Mouse (Mus musculus) forebrain, embryonic 14.5 days (tissue): ENCODE measurements at regions not wholly inside any gene's neighbourhood (a gene's known extent, or its start where the extent isn't known, plus 50 kb on each side); places are given as distances from the start of the nearest gene placed in this dataset.
A peak's percentile ranks its signal among the peaks of the same experiment; 100 is the strongest.

Experiments used
- ATAC-seq: fragments of 200-750 bp; cut with Nextera tagmentation; 2 replicates; pipeline ENCODE4 v1.8.0; 2017; ENCODE audit warnings: mild to moderate bottlenecking, moderate library complexity
- DNase-seq: peaks from one replicate; pipeline ENCODE4 v3.0.0-alpha.2; 2015; ENCODE audit warnings: low spot score
- H3K27ac ChIP-seq: fragments of 300-500 bp; sonication (generic); 2 replicates; pipeline ENCODE4 v1.5.1; 2014; ENCODE audit warnings: low read depth, mild to moderate bottlenecking, control low read depth, low read length, moderate library complexity
- H3K27me3 ChIP-seq: fragments of 300-500 bp; sonication (generic); replicated peaks from 2 replicates; pipeline ENCODE4 v1.6.1; 2014; ENCODE audit warnings: low read length, control low read depth, mixed read lengths; ENCODE audit not compliant: control insufficient read depth, insufficient read depth
- H3K36me3 ChIP-seq: fragments of 300-500 bp; sonication (generic); 2 replicates; pipeline ENCODE4 v1.6.1; 2014; ENCODE audit warnings: low read length, control low read depth; ENCODE audit not compliant: control insufficient read depth, insufficient read depth
- H3K4me1 ChIP-seq: fragments of 300-500 bp; sonication (generic); 2 replicates; pipeline ENCODE4 v1.6.1; 2014; ENCODE audit warnings: antibody characterized with exemption, low read length, control low read depth; ENCODE audit not compliant: control insufficient read depth, insufficient read depth
- H3K4me2 ChIP-seq: fragments of 300-500 bp; sonication (generic); 2 replicates; pipeline ENCODE4 v1.6.1; 2014; ENCODE audit warnings: mild to moderate bottlenecking, control low read depth, low read length
- H3K4me3 ChIP-seq: fragments of 300-500 bp; sonication (generic); 2 replicates; pipeline ENCODE4 v1.5.1; 2014; ENCODE audit warnings: low read depth, low read length, control low read depth
- H3K9ac ChIP-seq: fragments of 300-500 bp; sonication (generic); 2 replicates; pipeline ENCODE4 v1.6.1; 2014; ENCODE audit warnings: mild to moderate bottlenecking, low read length, control low read depth, moderate library complexity
- H3K9me3 ChIP-seq: fragments of 300-500 bp; sonication (generic); replicated peaks from 2 replicates; pipeline ENCODE4 v1.6.1; 2016; ENCODE audit warnings: low read length, control low read depth, mixed read lengths; ENCODE audit not compliant: control insufficient read depth
- WGBS: fragments of 180-500 bp; shearing (Covaris S2); extraction: QIAGEN DNeasy Blood & Tissue Kit; methylation state at CpG from one replicate; pipeline ENCODE4 v1.1.7; 2014; 5-methylcytosine and 5-hydroxymethylcytosine counted together

DNA sequence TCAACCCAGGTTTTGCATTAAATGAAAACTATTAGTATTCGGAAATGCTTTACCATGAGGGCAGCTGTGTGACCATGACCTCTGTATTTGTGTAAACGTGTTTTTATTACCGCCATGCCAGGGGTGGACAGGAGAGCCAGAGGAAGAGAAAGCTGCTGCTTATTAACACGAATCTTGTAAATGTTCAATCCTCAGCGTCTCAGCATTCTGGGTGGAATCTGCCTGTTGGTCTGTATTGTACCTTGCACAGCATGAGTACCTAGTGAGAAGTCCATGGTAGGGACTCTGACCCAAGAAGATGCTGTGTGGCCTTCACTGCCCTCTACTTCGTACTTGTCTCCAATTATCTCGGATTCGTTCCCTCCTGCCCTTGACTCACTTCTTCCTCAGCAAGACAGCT, 378.6 kb upstream of the Zfp703 start:
- DNase-seq (no peak), ATAC-seq (no peak)
- Histone ChIP-seq H3K36me3 (no peaks in the 10 kb centered on the region), H3K27ac (no peak overlapping the region), H3K9me3 (no peaks in the 10 kb centered on the region), H3K4me3 (no peak overlapping the region), H3K4me2 (no peak overlapping the region), H3K27me3 (no peaks in the 10 kb centered on the region), H3K9ac (no peak overlapping the region), H3K4me1 (no peaks in the 10 kb centered on the region)
- 92% methylated on average over 8 of the region's 8 CpGs for WGBS

DNA sequence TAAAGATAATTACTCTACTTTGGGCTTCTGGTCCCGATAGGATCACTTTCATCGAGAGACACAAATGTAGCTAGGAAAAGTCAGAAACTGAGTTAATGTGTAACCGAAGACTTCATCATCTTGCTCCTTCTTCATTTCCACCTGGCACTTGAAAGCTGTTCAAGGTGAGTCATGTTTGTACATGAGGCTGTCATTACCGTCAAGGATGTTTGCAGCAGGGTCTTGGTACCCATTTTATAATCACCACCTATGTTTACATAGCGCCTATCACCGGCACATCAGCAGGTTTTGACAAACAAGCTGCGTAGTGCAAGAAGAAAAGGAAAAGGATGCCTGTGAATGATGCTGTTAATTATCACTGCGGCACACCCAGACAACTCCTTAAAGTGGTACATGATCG, 377.0 kb upstream of the Zfp703 start:
- Histone ChIP-seq H3K4me1 (no peaks in the 10 kb centered on the region), H3K4me2 (no peak overlapping the region), H3K27me3 (no peaks in the 10 kb centered on the region), H3K4me3 (no peak overlapping the region), H3K27ac (no peak overlapping the region), H3K36me3 (no peaks in the 10 kb centered on the region), H3K9ac (no peak overlapping the region), H3K9me3 (no peaks in the 10 kb centered on the region)
- no peak for DNase-seq
- ATAC-seq: no peak
- WGBS: 95% methylated on average over 9 of the region's 9 CpGs

DNA sequence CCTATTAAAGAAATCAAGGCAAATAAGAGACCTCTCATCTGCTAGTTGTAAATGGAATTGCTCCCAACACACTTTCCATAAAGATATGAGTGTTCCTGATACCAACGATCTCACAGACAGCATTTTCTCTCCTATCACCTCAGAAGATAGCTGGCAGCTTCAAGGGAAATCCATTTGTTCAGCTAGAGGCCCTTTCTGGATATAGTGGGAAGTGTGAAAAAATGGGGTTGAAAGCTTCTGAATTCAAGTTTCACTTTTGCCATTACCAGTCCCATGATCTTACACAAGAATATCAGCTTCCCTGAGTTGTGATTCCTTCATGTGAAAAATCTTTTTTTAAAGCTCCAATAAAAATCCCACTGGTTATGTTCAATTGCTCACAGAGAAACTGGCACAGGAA, 369.1 kb upstream of the Zfp703 start:
- WGBS: 91% methylated on average over 1 of the region's 1 CpGs
- no peak for DNase-seq
- no peak overlapping the region for H3K4me2 ChIP-seq
- no peaks in the 10 kb centered on the region for H3K27me3 ChIP-seq
- no peaks in the 10 kb centered on the region for H3K4me1 ChIP-seq
- no peak overlapping the region for H3K27ac ChIP-seq
- no peak for ATAC-seq
- no peak overlapping the region for H3K4me3 ChIP-seq
- H3K9me3 ChIP-seq: peaks cover 5% of the 10 kb centered on the region; the same call in 1 of the 2 replicates
- no peaks in the 10 kb centered on the region for H3K36me3 ChIP-seq
- no peak overlapping the region for H3K9ac ChIP-seq

DNA sequence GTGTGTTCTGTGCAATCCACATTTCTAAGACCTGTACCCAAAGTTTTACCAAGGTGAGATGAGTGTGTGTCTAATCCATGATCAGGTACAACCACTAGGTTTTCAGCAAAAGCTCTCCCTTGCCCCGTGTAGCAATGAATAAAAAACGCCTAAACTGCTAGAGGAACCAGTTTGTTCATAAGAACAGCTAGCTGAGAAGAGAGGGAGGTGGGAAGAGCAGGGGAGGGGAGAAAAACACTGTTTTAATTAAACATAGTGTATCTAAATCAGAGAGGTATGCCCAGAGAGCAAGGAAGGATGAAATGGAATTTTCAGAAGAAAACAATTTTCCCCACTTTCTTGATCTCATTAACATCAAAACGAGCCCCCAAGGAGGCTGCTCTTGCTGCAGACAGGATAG, 368.5 kb upstream of the Zfp703 start:
- H3K9me3 ChIP-seq: peaks cover 5% of the 10 kb centered on the region; the same call in 1 of the 2 replicates
- DNase-seq (no peak), ATAC-seq (no peak)
- WGBS: 63% methylated on average over 3 of the region's 3 CpGs
- no peak overlapping the region for H3K9ac ChIP-seq
- H3K27ac ChIP-seq: no peak overlapping the region
- H3K4me1 ChIP-seq: no peaks in the 10 kb centered on the region
- no peak overlapping the region for H3K4me3 ChIP-seq
- H3K36me3 ChIP-seq: no peaks in the 10 kb centered on the region
- H3K27me3 ChIP-seq: no peaks in the 10 kb centered on the region
- no peak overlapping the region for H3K4me2 ChIP-seq

DNA sequence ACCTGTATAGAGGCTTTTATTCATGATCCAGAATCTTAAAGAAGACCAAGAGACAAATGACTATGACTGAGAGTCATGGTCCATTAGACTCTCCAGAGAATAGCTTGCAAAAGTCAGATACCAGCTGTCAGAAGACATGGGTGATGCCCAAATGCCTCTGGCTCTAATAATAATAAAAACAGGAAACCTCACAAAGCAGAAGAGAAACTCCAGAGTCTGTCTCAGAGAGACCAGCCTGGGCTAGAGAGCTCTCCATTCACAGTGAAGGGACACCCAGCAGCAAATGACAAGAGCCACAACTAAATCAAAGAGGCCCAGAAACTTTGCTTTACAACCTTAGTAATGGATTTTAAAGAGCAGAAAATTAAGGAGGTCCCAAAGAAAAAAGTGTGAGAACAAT, 365.0 kb upstream of the Zfp703 start:
- Histone ChIP-seq H3K4me2 (no peak overlapping the region), H3K27me3 (no peaks in the 10 kb centered on the region), H3K9me3 (no peaks in the 10 kb centered on the region), H3K27ac (no peak overlapping the region), H3K4me3 (no peak overlapping the region), H3K4me1 (no peaks in the 10 kb centered on the region), H3K36me3 (no peaks in the 10 kb centered on the region), H3K9ac (no peak overlapping the region)
- DNase-seq (no peak), ATAC-seq (no peak)

DNA sequence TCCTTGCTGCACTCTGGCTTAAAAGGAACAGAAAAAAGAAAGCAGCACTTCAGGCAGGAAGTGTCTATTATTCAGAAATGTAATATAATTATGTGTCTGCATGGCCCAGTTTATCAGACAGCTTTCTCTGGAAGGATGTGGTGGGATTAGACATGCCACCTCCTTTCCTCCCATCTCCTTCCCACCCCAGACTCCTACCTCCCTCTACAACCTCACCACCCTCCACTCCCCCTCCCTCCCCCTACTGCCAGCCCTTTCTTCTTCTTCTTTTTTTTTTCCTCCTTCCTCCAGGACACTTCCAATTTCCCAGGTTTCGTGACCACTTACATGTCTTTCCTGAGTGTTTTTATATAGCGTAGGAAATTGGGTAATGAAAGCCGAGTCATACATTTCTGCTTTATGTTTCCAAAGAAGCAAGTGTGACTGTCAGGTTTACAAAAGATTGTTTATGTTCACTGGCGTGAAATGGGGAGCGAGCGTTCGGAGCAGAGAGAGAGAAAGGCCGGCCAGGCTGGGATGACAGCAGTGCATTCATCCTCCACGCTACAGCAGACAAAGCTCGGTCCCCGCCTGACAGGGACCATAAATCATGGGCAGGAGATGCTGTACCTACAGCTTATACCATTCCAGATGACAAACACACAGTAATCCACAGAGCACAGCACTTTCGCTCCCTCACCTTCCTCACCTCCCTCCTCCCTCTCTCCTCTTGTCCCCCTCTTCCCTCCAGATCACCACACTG, 354.6 kb upstream of the Zfp703 start:
- H3K4me1 ChIP-seq: peaks cover 10% of the 10 kb centered on the region; the same call in 1 of the 2 replicates
- peak overlapping the region; percentile 50 for H3K9ac ChIP-seq
- 10% methylated on average over 12 of the region's 12 CpGs for WGBS
- H3K27me3 ChIP-seq: no peaks in the 10 kb centered on the region
- no peak overlapping the region for H3K4me3 ChIP-seq
- DNase-seq (peak; percentile 28), ATAC-seq (peak; percentile 44; the same call in 1 of the 2 replicates)
- no peaks in the 10 kb centered on the region for H3K9me3 ChIP-seq
- H3K4me2 ChIP-seq: peak overlapping the region; percentile 41
- H3K36me3 ChIP-seq: no peaks in the 10 kb centered on the region
- H3K27ac ChIP-seq: no peak overlapping the region; the same call in 1 of the 2 replicates

DNA sequence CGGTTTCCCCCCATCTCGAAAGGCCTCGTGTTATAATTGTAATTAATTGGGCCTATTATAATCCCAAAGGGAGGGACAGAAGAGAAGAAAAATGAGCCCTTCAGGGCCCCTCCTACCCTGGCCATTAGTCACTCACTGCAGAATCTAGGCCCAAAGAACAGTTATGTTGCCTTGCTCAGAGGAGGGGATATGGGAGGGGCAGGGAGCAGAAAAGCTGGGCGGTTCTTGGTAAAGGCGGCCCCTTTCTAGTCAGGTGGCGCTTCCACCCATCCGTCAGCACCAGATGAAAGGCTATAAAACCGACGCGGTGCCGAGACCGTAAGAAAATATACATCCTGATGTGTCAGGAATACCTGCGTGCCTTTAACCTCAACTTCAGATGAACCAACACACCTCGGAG, 350.9 kb upstream of the Zfp703 start:
- Histone ChIP-seq H3K4me1 (peaks cover 10% of the 10 kb centered on the region; the same call in 1 of the 2 replicates), H3K27ac (no peak overlapping the region), H3K4me2 (no peak overlapping the region), H3K36me3 (no peaks in the 10 kb centered on the region), H3K9me3 (no peaks in the 10 kb centered on the region), H3K27me3 (no peaks in the 10 kb centered on the region), H3K9ac (no peak overlapping the region), H3K4me3 (no peak overlapping the region)
- DNase-seq (no peak), ATAC-seq (no peak; the same call in 1 of the 2 replicates)
- WGBS: 83% methylated on average over 14 of the region's 14 CpGs

DNA sequence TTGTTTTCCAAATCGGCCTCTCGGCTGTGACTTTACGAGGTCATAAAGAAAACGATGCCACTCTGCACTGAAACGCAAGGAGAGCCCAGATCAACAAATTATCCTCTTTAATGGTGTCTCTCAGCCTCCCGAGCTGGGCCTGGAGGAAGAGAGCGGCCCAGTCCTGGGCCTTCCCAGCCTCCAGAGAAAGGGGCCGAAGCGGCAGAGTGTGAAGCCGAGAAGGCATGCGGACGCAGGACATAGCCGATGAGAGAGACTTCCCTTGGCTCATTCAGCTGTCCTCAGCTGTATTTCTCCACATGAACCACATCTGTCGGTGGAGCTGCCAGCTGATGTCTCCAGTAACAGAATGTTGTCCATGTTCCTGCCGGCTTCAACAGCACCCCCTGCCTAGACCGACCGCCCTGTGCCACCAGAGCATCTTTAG, 350.5 kb upstream of the Zfp703 start:
- ATAC-seq (no peak), DNase-seq (no peak)
- Histone ChIP-seq H3K27me3 (no peaks in the 10 kb centered on the region), H3K9ac (no peak overlapping the region), H3K27ac (no peak overlapping the region), H3K9me3 (no peaks in the 10 kb centered on the region), H3K4me3 (no peak overlapping the region), H3K36me3 (no peaks in the 10 kb centered on the region), H3K4me1 (peaks cover 10% of the 10 kb centered on the region; the same call in 1 of the 2 replicates), H3K4me2 (no peak overlapping the region)
- WGBS: 81% methylated on average over 17 of the region's 17 CpGs

DNA sequence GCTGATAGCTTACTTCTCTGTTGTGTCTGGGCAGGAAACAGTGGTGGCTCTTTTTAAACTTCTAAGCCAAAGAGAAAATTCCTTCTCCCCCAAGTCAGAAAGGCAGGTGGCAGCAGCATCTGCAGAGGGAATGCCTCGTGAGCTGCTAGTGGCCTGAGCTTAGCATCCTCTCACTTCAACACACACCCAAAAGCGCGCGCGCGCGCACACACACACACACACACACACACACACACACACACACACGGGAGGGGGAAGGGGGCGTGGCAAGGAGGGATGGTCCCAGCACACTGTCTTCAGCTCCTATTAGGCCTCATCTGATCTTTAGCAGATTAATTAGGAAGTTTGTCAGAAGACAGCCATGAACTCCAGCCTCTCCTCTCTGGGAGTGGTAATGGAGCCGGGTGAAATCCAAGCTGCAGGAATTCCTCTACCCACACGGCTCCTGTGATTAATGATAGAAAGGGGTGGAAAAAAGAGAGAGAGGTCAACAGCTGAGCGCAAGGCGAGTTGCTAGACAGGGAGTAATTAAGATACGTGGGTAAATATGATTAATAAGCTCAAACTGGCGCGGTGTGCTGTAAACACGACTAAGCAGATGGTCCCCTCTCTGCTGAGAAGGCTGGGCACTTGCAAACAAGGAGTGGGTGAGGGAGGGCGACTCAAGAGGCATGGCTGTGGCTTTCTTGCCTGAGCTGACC, 349.8 kb upstream of the Zfp703 start:
- H3K4me3 ChIP-seq: no peak overlapping the region
- peak; percentile 73 for ATAC-seq
- no peaks in the 10 kb centered on the region for H3K9me3 ChIP-seq
- peak; percentile 68 for DNase-seq
- H3K4me2 ChIP-seq: no peak overlapping the region
- no peaks in the 10 kb centered on the region for H3K27me3 ChIP-seq
- H3K9ac ChIP-seq: no peak overlapping the region; the same call in 1 of the 2 replicates
- H3K4me1 ChIP-seq: peaks cover 5% of the 10 kb centered on the region; the same call in 1 of the 2 replicates
- WGBS: 59% methylated on average over 17 of the region's 18 CpGs
- H3K27ac ChIP-seq: no peak overlapping the region
- H3K36me3 ChIP-seq: no peaks in the 10 kb centered on the region
